Mouse (Mus musculus): Measurements from ENCODE around the gene Lrrc26. TPM values are rescaled to one million over a fixed set of nuclear protein-coding genes. Genes with fewer than 3 reads are reported as not detected.

Lrrc26 gene
- total RNA-seq, 2 experiments from 2014 or later, result not detected

- intact Hi-C loops (cut with DNase I), result loop anchor here (5.0 kb wide), 2 partner anchors 60 to 75 kb away; partner anchors contain the start of genes Anapc2, Ssna1 and Tmem203
- peak; percentile 100 for DNase-seq
Measured at GRCm38 (mm10) chr2:25332286-25333160, 42.8 kb downstream of the Lrrc26 start, which contains the start of gene Man1b1. TSS of gene Man1b1 (plus strand) at chr2:25332338.

- DNase-seq, result no peak
- intact Hi-C loops (cut with DNase I), result loop anchor here (5.0 kb wide), 2 partner anchors 61 to 76 kb away; partner anchors contain the start of genes Anapc2, Ssna1 and Tmem203
Measured at GRCm38 (mm10) chr2:25333569-25333968, 43.9 kb downstream of the Lrrc26 start.

GRCm38 (mm10) chr2:25338303-25338702 lies 48.6 kb downstream of the Lrrc26 start:
- DNase-seq, result no peak
- intact Hi-C loops (cut with DNase I), result no loop called here

Other genes with a start within 250 kb of the Lrrc26 start
- 10 to 100 TPM; 37.5 to 39.1 TPM for gene Nsmf, start 235.6 kb upstream of the Lrrc26 start, total RNA-seq (2021)
- gene Entpd8, start 209.6 kb upstream of the Lrrc26 start, total RNA-seq (2021), result not detected
- not detected for gene Noxa1, start 194.8 kb upstream of the Lrrc26 start, total RNA-seq (2021)
- 10 to 100 TPM; 23.9 to 25.1 TPM for gene Nrarp, start 109.2 kb upstream of the Lrrc26 start, total RNA-seq (2021)
- gene Tor4a, start 93.0 kb upstream of the Lrrc26 start, total RNA-seq (2021), result 1 to 10 TPM; 5.6 to 6.5 TPM
- 10 to 100 TPM; 40.7 to 46.0 TPM for gene Nelfb, start 78.4 kb upstream of the Lrrc26 start, total RNA-seq (2021)
- not detected for gene Stpg3, start 75.3 kb upstream of the Lrrc26 start, total RNA-seq (2021)
- not detected for gene Fam166a, start 71.2 kb upstream of the Lrrc26 start, total RNA-seq (2021)
- gene Tubb4b, start 65.2 kb upstream of the Lrrc26 start, total RNA-seq (2021), result 100 to 1,000 TPM; 258 to 286 TPM
- gene Slc34a3, start 55.6 kb upstream of the Lrrc26 start, total RNA-seq (2021), result not detected
- gene Rnf224, start 53.1 kb upstream of the Lrrc26 start, total RNA-seq (2021), result not detected
- gene Rnf208, start 47.7 kb upstream of the Lrrc26 start, total RNA-seq (2021), result 1 to 10 TPM; 1.3 TPM
- not detected for gene Cysrt1, start 47.5 kb upstream of the Lrrc26 start, total RNA-seq (2021)
- gene AL732309.1, start 43.1 kb upstream of the Lrrc26 start, total RNA-seq (2021), result 1 to 10 TPM; 1.4 to 1.7 TPM
- 10 to 100 TPM; 16.4 to 18.2 TPM for gene Tmem203, start 34.5 kb upstream of the Lrrc26 start, total RNA-seq (2021)
- gene Tprn, start 27.3 kb upstream of the Lrrc26 start, total RNA-seq (2021), result 1 to 10 TPM; 5.0 to 7.5 TPM
- gene Ssna1, start 17.5 kb upstream of the Lrrc26 start, total RNA-seq (2021), result 10 to 100 TPM; 49.4 to 55.2 TPM
- 10 to 100 TPM; 48.6 to 54.0 TPM for gene Anapc2, start 17.4 kb upstream of the Lrrc26 start, total RNA-seq (2021)
- gene Tmem210, start 1.8 kb upstream of the Lrrc26 start, total RNA-seq (2021), result not detected
- gene Grin1, start 29.3 kb downstream of the Lrrc26 start, total RNA-seq (2021), result not detected
- 10 to 100 TPM; 28.2 TPM for gene Man1b1, start 42.4 kb downstream of the Lrrc26 start, total RNA-seq (2021)
- gene Dpp7, start 66.4 kb downstream of the Lrrc26 start, total RNA-seq (2021), result 1 to 10 TPM; 3.6 to 3.8 TPM
- 1 to 10 TPM; 7.1 to 9.4 TPM for gene Uap1l1, start 75.8 kb downstream of the Lrrc26 start, total RNA-seq (2021)
- gene Sapcd2, start 82.4 kb downstream of the Lrrc26 start, total RNA-seq (2021), result 1 to 10 TPM; 2.8 to 4.7 TPM
- 10 to 100 TPM; 14.9 to 17.2 TPM for gene Entpd2, start 106.0 kb downstream of the Lrrc26 start, total RNA-seq (2021)
- 10 to 100 TPM; 37.9 to 39.7 TPM for gene Npdc1, start 109.4 kb downstream of the Lrrc26 start, total RNA-seq (2021)
- under 1 TPM in 1 of 2 experiments, not detected in 1; 0.12 TPM for gene Fut7, start 133.4 kb downstream of the Lrrc26 start, total RNA-seq (2021)
- 10 to 100 TPM; 21.2 to 21.9 TPM for gene Abca2, start 138.8 kb downstream of the Lrrc26 start, total RNA-seq (2021)
- 1 to 10 TPM; 3.3 to 3.7 TPM for gene Clic3, start 166.9 kb downstream of the Lrrc26 start, total RNA-seq (2021)
- 10 to 100 TPM; 33.3 to 39.5 TPM for gene Paxx, start 171.2 kb downstream of the Lrrc26 start, total RNA-seq (2021)
- gene Ptgds, start 180.1 kb downstream of the Lrrc26 start, total RNA-seq (2021), result 100 to 1,000 TPM in 1 of 2 experiments, 10 to 100 TPM in 1; 75.1 to 110 TPM
- not detected for gene Lcn12, start 204.0 kb downstream of the Lrrc26 start, total RNA-seq (2021)
- gene Fbxw5, start 210.8 kb downstream of the Lrrc26 start, total RNA-seq (2021), result 10 to 100 TPM; 93.1 to 93.4 TPM
- under 1 TPM; 0.52 to 0.53 TPM for gene C8g, start 211.8 kb downstream of the Lrrc26 start, total RNA-seq (2021)

Data from heart, postnatal 10 days (tissue).